Mouse (Mus musculus) kidney, postnatal 4 days (tissue): ENCODE measurements at regions not wholly inside any gene's neighbourhood (a gene's known extent, or its start where the extent isn't known, plus 50 kb on each side); places are given as distances from the start of the nearest gene placed in this dataset.

Experiments
- DNase-seq, 2 experiments: peaks; one replicate each; pipeline ENCODE4 v3.0.0; 2021; ENCODE audit warnings: mixed read lengths in 2 of 2

- peak; percentile 77 to 80 for DNase-seq
Measured at GRCm38 (mm10) chr3:121104571-121105407, 66.7 kb downstream of the Rwdd3 start.

- no peak for DNase-seq
Measured at GRCm38 (mm10) chr3:121102871-121103270, 68.6 kb downstream of the Rwdd3 start.

GRCm38 (mm10) chr3:121102120-121102519, 69.4 kb downstream of the Rwdd3 start:
- DNase-seq: no peak

- no peak for DNase-seq
Measured at GRCm38 (mm10) chr3:121100211-121100860, 71.2 kb downstream of the Rwdd3 start.

GRCm38 (mm10) chr3:121093509-121093908, 78.0 kb downstream of the Rwdd3 start:
- peak; percentile 42 to 48 for DNase-seq

GRCm38 (mm10) chr3:121088724-121089123, 82.8 kb downstream of the Rwdd3 start:
- DNase-seq: no peak

GRCm38 (mm10) chr3:121068676-121069075, 102.8 kb downstream of the Rwdd3 start:
- DNase-seq: no peak

GRCm38 (mm10) chr3:121035904-121036549, 135.5 kb downstream of the Rwdd3 start:
- DNase-seq: no peak

- no peak for DNase-seq
Measured at GRCm38 (mm10) chr3:121025546-121026157, 145.8 kb downstream of the Rwdd3 start.

GRCm38 (mm10) chr3:121024810-121025209, 146.7 kb downstream of the Rwdd3 start:
- DNase-seq: no peak

- no peak for DNase-seq
Measured at GRCm38 (mm10) chr3:121021126-121021848, 150.2 kb downstream of the Rwdd3 start.

- DNase-seq: no peak
Measured at GRCm38 (mm10) chr3:121009223-121009622, 162.3 kb downstream of the Rwdd3 start.

GRCm38 (mm10) chr3:120983556-120984270, 187.8 kb downstream of the Rwdd3 start:
- no peak for DNase-seq

GRCm38 (mm10) chr3:120982795-120983555, 188.5 kb downstream of the Rwdd3 start:
- no peak for DNase-seq

GRCm38 (mm10) chr3:120982218-120982617, 189.3 kb downstream of the Rwdd3 start:
- DNase-seq: no peak

- no peak for DNase-seq
Measured at GRCm38 (mm10) chr3:120970746-120971466, 200.6 kb downstream of the Rwdd3 start.

- no peak for DNase-seq
Measured at GRCm38 (mm10) chr3:120946906-120947305, 224.6 kb downstream of the Rwdd3 start.

GRCm38 (mm10) chr3:120934401-120934800, 237.1 kb downstream of the Rwdd3 start:
- DNase-seq: no peak

GRCm38 (mm10) chr3:120920351-120920750, 251.1 kb downstream of the Rwdd3 start:
- DNase-seq: no peak

GRCm38 (mm10) chr3:120898931-120899330, 272.6 kb downstream of the Rwdd3 start:
- no peak for DNase-seq
